Mouse (Mus musculus): ENCODE data around the gene Atp7b.

- TF ChIP-seq CTCF (IDR thresholded peaks at IDR 0.05), result no peak
- no peak for TF ChIP-seq EP300 (IDR thresholded peaks at IDR 0.05)
Measured at GRCm38 (mm10) chr8:22061126-22061525, 1.0 kb upstream of the Atp7b start.
